Mouse (Mus musculus) thymus, adult 2 months (tissue): Measurements from ENCODE around the gene Rho.

Experiments used
- CTCF ChIP-seq: fragments of 200-500 bp; IDR thresholded peaks from 2 replicates; pipeline ENCODE4 v1.5.1; 2012; ENCODE audit warnings: mild to moderate bottlenecking, control low read depth, low read length, moderate library complexity, borderline replicate concordance; ENCODE audit not compliant: control insufficient read depth, poor library complexity, insufficient read depth; ENCODE audit errors: extremely low read depth
- POLR2A ChIP-seq: fragments of 200-500 bp; IDR thresholded peaks from 2 replicates; pipeline ENCODE4 v1.6.1; 2012; ENCODE audit warnings: mild to moderate bottlenecking, low read length, control low read depth, moderate library complexity; ENCODE audit not compliant: control insufficient read depth, poor library complexity, insufficient read depth; ENCODE audit errors: extremely low read depth

DNA sequence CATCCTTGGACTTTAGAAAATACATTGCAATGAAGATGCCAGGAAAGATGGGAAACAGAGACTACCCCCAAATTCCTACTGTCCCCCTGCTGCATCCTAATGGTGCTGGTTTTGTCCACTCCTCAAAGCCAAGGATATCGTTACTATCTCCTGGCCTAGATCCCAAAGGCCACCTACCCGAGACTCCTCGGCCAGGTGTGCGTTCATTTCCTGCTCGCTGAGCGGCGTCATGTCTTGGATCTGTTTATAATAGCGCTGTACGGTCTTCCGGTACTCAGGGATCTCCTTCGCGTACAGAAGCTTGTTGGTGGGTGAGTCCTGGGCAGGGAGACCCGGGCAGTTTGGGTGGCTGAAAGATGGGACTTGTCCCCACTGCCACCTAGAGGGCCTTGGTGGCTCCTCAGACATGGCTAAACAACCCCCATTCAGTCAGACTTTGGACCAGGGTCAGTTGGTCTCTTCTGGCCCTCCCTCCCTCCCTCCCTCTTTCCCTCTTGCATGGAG, 24.9 kb downstream of the Rho start:
- TF ChIP-seq CTCF = no peak
- TF ChIP-seq POLR2A = no peak
